Mouse (Mus musculus) cortical plate, adult 2 months (tissue): ENCODE data around the gene Smim20.

ENCODE experiments used
- CTCF ChIP-seq: fragments of 200-500 bp; IDR thresholded peaks from 2 replicates; pipeline ENCODE4 v1.5.1; 2011; ENCODE audit warnings: mild to moderate bottlenecking, control low read depth, low read length; ENCODE audit not compliant: insufficient read depth; ENCODE audit errors: extremely low read depth
- POLR2A ChIP-seq: fragments of 200-500 bp; IDR thresholded peaks from 2 replicates; pipeline ENCODE4 v1.6.1; 2011; ENCODE audit warnings: mild to moderate bottlenecking, low read length, control low read depth; ENCODE audit not compliant: insufficient read depth; ENCODE audit errors: extremely low read depth

DNA sequence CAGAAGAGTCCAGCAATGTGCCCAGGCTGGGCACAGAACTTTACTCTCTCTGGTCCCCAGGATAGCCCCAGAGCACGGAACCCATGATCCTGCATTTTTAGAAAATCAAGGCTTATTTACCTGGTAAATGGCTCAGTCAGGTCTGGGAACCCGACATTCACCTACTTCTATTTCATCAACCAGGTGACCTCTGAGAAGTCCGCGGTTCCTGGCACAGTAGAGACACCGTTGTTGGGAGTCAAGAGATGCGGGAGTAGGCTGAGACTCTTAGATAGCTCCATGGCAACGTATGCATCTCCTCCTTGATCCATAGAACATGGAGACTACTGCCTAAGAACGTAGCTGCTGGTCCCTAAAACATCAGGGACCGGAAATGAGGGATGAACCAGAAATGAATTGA is 55.0 kb downstream of the Smim20 start:
- TF ChIP-seq POLR2A (no peak), CTCF (no peak)
